Mouse (Mus musculus) gastrocnemius, postnatal 10 days (tissue): ENCODE measurements around the gene Kifc3. TPM values are rescaled to one million over a fixed set of nuclear protein-coding genes. Genes with fewer than 3 reads are reported as not detected.

Experiments
- DNase-seq: peaks from one replicate; pipeline ENCODE4 v3.0.0; 2021; ENCODE audit warnings: mixed read lengths
- total RNA-seq, 2 experiments: library from RNA; stranded (reverse); gene quantifications; 2 replicates each; pipeline ENCODE4 v1.2.3; 2021

Kifc3 gene
- total RNA-seq, 2 experiments from 2014 or later = 20.8 to 22.8 TPM

GRCm38 (mm10) chr8:95156108-95156507 is 46.5 kb downstream of the Kifc3 start:
- DNase-seq = no peak

- no peak for DNase-seq
These were observed 47.3 kb downstream of the Kifc3 start for GRCm38 (mm10) chr8:95155361-95155760.

- DNase-seq = no peak
These were observed 48.0 kb downstream of the Kifc3 start for GRCm38 (mm10) chr8:95154654-95155053.

GRCm38 (mm10) chr8:95154056-95154455 is 48.6 kb downstream of the Kifc3 start:
- no peak for DNase-seq

- DNase-seq = no peak
These were observed 52.0 kb downstream of the Kifc3 start for GRCm38 (mm10) chr8:95150608-95151007.

GRCm38 (mm10) chr8:95149426-95149825 is 53.2 kb downstream of the Kifc3 start:
- no peak for DNase-seq

GRCm38 (mm10) chr8:95146846-95147245 is 55.8 kb downstream of the Kifc3 start:
- DNase-seq = no peak

- no peak for DNase-seq
These were observed 56.4 kb downstream of the Kifc3 start for GRCm38 (mm10) chr8:95146044-95146745.

- DNase-seq = no peak
These were observed 58.0 kb downstream of the Kifc3 start for GRCm38 (mm10) chr8:95144631-95145015.

- no peak for DNase-seq
These were observed 58.6 kb downstream of the Kifc3 start for GRCm38 (mm10) chr8:95143805-95144630.

- peak; percentile 24 for DNase-seq
These were observed 59.4 kb downstream of the Kifc3 start for GRCm38 (mm10) chr8:95142985-95143804.

- DNase-seq = peak; percentile 77
These were observed 60.4 kb downstream of the Kifc3 start for GRCm38 (mm10) chr8:95142075-95142831.

- DNase-seq = no peak
These were observed 61.0 kb downstream of the Kifc3 start for GRCm38 (mm10) chr8:95141469-95142074.

GRCm38 (mm10) chr8:95141026-95141425 is 61.6 kb downstream of the Kifc3 start:
- no peak for DNase-seq

GRCm38 (mm10) chr8:95140555-95140954 is 62.1 kb downstream of the Kifc3 start:
- no peak for DNase-seq

GRCm38 (mm10) chr8:95139051-95139365 is 63.6 kb downstream of the Kifc3 start:
- no peak for DNase-seq

- peak; percentile 37 for DNase-seq
These were observed 64.1 kb downstream of the Kifc3 start for GRCm38 (mm10) chr8:95138341-95139050.

- DNase-seq = peak; percentile 49
These were observed 64.9 kb downstream of the Kifc3 start for GRCm38 (mm10) chr8:95137641-95138098.

- no peak for DNase-seq
These were observed 65.4 kb downstream of the Kifc3 start for GRCm38 (mm10) chr8:95137201-95137600.

GRCm38 (mm10) chr8:95136218-95136617 is 66.4 kb downstream of the Kifc3 start:
- no peak for DNase-seq

- no peak for DNase-seq
These were observed 67.4 kb downstream of the Kifc3 start for GRCm38 (mm10) chr8:95135242-95135641.
